Mouse (Mus musculus): ENCODE results near the gene Crtc2. TPM values are rescaled to one million over a fixed set of nuclear protein-coding genes. Genes with fewer than 3 reads are reported as not detected.

The Crtc2 gene
- polyA plus RNA-seq (2012; rRNA removed) = 37.2 and 54.6 TPM in 2 replicates

DNA sequence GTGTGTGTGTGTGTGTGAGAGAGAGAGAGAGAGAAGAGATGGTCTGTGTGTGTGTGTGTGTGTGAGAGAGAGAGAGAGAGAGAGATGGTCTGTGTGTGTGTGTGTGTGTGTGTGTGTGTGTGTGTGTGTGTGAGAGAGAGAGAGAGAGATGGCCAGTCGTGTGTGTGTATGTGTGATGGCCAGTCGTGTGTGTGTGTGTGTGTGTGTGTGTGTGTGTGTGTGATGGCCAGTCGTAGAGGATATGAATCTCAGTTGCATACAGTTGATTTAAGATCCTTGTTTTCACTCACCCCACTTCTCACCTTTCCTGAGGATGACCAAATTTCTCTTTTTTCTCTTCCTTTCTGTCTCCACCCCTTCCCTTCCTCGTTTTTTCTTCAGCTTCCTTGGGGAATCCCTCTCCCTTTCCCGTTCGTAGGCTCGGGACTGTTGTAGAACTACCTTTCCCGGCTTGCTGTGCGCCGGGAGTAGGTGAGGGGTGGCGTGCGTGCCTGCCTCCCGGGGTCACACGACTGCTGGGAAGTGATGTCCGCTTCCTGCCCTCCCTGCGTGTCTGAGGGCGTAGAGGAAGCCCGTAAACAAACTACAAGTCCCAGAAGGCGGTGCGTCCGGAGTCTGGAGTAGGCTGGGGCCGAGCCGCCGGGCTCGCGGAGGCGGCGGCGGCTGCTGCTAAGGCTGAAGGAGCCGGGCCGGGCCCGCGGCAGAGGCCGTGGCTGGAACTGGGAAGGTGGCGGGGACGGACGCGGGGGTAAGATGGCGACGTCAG lies at the start of gene Crtc2:
Gene Crtc2, plus strand, starts transcription at position 511 of the 766 bp plus-strand sequence.

GRCm38 (mm10) chr3:90213377-90213866 lies 40.5 kb upstream of the Crtc2 start, which contains the start of the genes Rps27 and Rab13:
TSS of gene Rps27 (minus strand) at chr3:90213651.
TSS of gene Rab13 (plus strand) at chr3:90213695.

DNA sequence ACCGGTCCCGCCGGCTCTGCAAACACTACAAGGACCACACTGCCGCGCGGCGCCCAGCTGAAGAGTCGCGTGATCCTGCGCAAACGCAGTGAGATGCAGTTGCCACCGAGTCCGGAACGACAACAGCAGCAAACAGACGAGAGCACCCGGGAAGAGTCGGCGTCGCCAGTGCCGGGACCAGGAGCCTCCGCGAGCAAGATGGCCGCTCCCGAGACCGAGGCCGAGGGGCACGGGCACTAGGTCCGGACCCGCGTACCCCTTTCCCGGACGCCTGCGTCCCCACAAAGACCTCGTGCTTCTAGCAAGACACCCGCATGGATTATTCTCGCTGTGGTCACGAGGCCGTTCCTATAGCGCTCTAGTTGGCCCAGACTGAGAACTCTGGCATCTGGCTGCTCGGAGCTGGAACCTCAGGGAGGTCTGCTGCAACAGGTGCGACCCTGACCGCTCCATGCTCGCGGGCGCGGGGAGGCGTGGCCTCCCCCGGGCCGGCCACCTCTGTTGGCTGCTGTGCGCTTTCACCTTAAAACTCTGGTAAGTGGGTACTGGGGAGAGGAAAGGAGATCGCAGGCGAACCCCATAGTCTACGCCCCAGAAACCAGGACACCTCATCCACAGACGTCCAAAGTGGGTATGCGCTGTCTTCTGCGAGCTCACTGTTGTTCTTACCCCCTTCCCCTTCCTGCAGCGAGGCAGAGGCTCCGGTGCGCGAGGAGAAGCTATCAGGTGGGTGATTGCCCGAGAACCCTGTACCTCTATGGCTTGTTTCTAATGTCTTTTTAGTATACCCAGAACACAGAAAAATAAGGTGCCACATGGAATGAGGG lies 22.2 kb upstream of the Crtc2 start, which contains the start of gene Jtb:
Gene Jtb, plus strand, starts transcription at position 91 of the 827 bp plus-strand sequence.

GRCm38 (mm10) chr3:90242984-90243775 lies 10.8 kb upstream of the Crtc2 start, which contains the start of gene Creb3l4:
TSS of gene Creb3l4 (minus strand) at chr3:90243512.

DNA sequence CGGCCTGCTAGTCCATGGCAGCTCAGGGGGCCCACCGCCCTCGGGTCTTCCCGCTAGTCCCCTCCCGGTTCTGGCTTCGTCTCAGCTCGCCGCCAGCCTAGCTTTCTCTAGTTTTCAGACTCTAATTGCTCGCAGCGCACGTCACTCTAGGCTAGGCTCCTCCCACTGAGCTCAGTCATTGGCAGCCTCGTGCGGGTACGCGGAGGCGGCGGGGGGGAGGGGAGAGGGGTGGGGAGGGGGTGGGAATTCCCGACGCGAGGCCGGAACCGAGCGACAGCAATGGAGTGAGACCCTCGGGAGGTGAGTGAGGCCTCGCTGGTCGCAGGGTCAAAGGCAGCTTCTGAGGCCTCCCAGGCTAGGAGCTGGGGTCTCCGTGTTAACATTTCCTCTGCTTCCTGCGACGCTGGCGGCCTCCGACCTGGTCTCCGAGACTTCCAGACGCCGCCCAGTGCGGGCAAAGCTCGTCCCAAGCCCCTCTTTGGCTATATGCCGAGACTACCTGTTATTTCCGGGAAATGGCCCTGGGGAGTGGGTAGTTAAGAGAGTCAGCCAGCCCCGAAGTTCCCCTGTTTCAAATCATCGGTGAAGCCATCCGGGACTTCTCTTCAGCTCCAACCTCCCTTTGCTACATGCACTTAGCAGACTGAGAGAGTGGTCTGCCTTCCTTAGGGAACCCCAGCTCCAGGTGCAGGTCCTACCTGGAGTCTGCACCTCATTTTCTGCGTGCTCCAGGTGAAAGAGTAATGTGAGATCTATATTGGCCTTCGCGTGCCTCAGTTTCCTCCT lies 5.8 kb upstream of the Crtc2 start, which contains the start of gene Slc39a1:
Gene Slc39a1, plus strand, starts transcription at position 213 of the 786 bp plus-strand sequence.

GRCm38 (mm10) chr3:90265034-90265931 lies 11.3 kb downstream of the Crtc2 start, which contains the start of gene Dennd4b:
TSS of gene Dennd4b (plus strand) at chr3:90265185.

DNA sequence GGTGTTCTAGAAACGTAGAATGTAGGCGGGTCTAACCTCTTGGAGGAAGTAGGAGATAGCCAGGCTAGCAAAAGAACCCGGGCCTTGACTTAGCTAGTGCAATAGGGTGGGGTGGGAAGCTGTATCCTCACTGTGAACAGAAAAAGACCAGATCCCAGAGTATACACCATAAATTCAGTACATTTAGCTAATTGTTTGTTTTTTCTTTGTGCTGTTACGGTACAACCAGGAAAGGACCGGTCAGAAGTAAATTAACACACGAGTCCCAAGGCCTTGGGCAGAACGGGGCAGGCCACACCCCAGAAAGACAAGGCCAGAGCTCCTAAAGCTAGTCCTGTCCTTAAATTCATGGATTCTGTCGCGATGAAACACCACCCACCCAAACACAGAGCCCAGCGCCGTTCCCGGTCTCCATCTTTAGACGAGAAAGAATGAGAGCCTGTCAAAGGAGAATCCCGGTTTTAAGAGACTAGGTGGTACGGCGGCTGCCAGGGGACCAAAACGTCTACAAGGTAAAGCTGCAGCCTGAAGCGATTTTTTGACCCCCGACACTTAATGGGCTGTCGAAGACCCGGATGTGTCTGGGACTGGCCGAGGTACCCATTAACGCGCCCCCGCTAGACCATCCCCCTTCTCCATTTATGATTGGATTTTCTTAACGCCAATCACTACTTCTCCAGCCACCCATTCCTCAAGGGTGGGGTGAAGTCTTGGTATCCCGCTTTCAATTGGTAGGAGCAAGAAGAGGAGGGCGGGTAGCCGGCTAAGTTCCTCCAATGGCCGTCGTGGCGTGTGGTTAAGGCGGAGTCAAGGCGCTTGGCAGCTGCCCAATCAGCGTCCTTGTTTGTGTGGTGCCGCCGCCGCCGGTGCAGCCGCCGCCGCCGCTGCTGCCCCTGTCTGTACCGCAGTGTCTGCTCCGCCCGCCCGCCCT lies 38.6 kb downstream of the Crtc2 start, which contains the start of gene Gatad2b:
Gene Gatad2b, plus strand, starts transcription at position 834 of the 931 bp plus-strand sequence.

Other genes starting within 250 kb of the Crtc2 start
- gene 4933434E20Rik, start 202.5 kb upstream of the Crtc2 start, polyA plus RNA-seq (2012; rRNA removed) = 91.0 and 120 TPM in 2 replicates
- 111 and 173 TPM in 2 replicates for gene Ubap2l, start 201.5 kb upstream of the Crtc2 start, polyA plus RNA-seq (2012; rRNA removed)
- 273 and 485 TPM in 2 replicates for gene Tpm3, start 181.5 kb upstream of the Crtc2 start, polyA plus RNA-seq (2012; rRNA removed)
- gene Nup210l, start 150.0 kb upstream of the Crtc2 start, polyA plus RNA-seq (2012; rRNA removed) = 2.3 and 3.0 TPM in 2 replicates
- gene Rps27, start 40.5 kb upstream of the Crtc2 start, polyA plus RNA-seq (2012; rRNA removed) = 1,490 and 2,994 TPM in 2 replicates
- 30.1 and 40.6 TPM in 2 replicates for gene Rab13, start 40.5 kb upstream of the Crtc2 start, polyA plus RNA-seq (2012; rRNA removed)
- 55.7 and 58.3 TPM in 2 replicates for gene Jtb, start 22.6 kb upstream of the Crtc2 start, polyA plus RNA-seq (2012; rRNA removed)
- 2.4 and 3.6 TPM in 2 replicates for gene Creb3l4, start 10.7 kb upstream of the Crtc2 start, polyA plus RNA-seq (2012; rRNA removed)
- 27.3 and 38.8 TPM in 2 replicates for gene Slc39a1, start 6.0 kb upstream of the Crtc2 start, polyA plus RNA-seq (2012; rRNA removed)
- 17.1 and 20.7 TPM in 2 replicates for gene Dennd4b, start 11.0 kb downstream of the Crtc2 start, polyA plus RNA-seq (2012; rRNA removed)
- gene Gatad2b, start 39.0 kb downstream of the Crtc2 start, polyA plus RNA-seq (2012; rRNA removed) = 22.4 and 37.6 TPM in 2 replicates
- 29.9 and 31.1 TPM in 2 replicates for gene Slc27a3, start 135.8 kb downstream of the Crtc2 start, polyA plus RNA-seq (2012; rRNA removed)
- gene Ints3, start 179.5 kb downstream of the Crtc2 start, polyA plus RNA-seq (2012; rRNA removed) = 48.4 and 57.9 TPM in 2 replicates
- gene Npr1, start 211.7 kb downstream of the Crtc2 start, polyA plus RNA-seq (2012; rRNA removed) = 6.0 and 11.9 TPM in 2 replicates
- 245 and 276 TPM in 2 replicates for gene Ilf2, start 222.0 kb downstream of the Crtc2 start, polyA plus RNA-seq (2012; rRNA removed)
- gene Snapin, start 236.9 kb downstream of the Crtc2 start, polyA plus RNA-seq (2012; rRNA removed) = 23.3 and 41.3 TPM in 2 replicates